Mouse (Mus musculus): ENCODE data around the gene Olfr623.

GRCm38 (mm10) chr7:103644070-103644469 lies 19.4 kb downstream of the Olfr623 start:
- no peak for TF ChIP-seq ZC3H11A (IDR thresholded peaks at IDR 0.05; ENCODE audit: borderline replicate concordance, low read depth, low read length)
- TF ChIP-seq CHD2 (IDR thresholded peaks at IDR 0.05; ENCODE audit: low read depth, low read length): no peak
